Mouse (Mus musculus): Measurements from ENCODE around the gene Tekt1. TPM values are rescaled to one million over a fixed set of nuclear protein-coding genes. Genes with fewer than 3 reads are reported as not detected.

Tekt1 gene
- total RNA-seq, 1 experiment from 2014 or later, result not detected

DNA sequence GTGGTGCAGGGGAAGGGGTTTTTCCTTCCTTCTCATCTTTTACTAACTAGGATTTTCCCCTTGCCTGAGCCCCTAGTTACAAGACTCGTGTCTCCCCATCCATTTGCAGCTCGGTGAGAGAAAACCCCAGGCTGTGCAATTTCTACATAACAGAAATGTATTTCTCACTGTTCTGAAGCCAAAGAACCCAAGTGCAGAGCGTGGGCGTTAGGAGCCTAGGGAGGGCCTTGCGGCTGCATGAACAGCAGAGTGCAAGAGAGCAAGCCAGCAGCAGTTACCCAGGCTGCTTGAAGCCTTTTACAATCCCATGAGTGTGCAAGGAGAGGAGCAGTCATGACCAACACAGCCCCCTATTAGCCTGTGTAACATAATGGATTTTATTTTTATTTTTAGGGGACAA is 54.8 kb downstream of the Tekt1 start:
- no peak for ATAC-seq (replicated peaks; ENCODE audit: insufficient number of reproducible peaks, low FRiP score, low TSS enrichment, poor library complexity, severe bottlenecking)

DNA sequence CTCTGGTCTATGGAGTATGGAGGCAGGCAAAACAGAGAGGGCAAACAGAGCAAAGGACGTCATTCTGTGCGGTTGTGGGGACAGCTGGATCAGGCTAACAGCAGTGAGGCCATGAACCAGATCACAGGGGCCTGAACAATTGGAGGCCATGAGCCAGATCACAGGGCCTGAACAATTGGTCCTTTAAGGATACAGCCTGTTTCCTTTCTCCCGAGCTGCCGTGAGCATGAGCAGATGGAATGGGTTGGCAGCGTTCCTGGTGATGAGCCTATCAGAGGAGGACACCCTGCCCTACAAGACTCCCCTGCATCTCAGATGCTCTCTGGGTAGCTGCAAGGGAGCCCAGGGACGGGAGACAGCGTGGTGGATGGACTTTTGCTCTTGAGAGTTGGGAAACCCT is 60.0 kb downstream of the Tekt1 start:
- no peak for ATAC-seq (replicated peaks; ENCODE audit: insufficient number of reproducible peaks, low FRiP score, low TSS enrichment, poor library complexity, severe bottlenecking)

DNA sequence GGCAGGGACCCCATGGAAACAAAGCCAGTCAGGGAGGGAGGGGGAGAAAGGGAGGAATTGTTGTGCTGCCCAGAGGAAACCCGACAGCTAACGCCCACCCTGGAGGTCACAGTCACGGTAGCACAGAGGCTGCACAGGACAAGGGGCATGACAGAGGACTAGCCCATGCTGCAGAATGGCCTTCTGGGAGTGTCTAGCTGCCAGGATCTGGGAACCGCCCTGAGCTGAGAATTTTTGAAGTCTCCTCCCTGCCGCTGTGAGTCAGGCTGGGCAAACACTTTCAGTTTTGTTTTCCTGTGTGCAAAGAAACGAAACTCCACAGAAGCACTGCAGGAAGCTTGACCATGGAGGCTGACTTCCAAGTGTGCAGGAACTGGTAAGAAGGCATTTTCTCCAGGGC is 60.9 kb downstream of the Tekt1 start, which contains the start of gene Xaf1:
TSS of gene Xaf1 (plus strand) at position 296 of the 400 bp plus-strand sequence.
- ATAC-seq (replicated peaks; ENCODE audit: insufficient number of reproducible peaks, low FRiP score, low TSS enrichment, poor library complexity, severe bottlenecking), result peak; percentile 89

Other genes starting within 250 kb of the Tekt1 start
- gene Pitpnm3, start 226.7 kb downstream of the Tekt1 start, total RNA-seq (2017), result not detected in 3 replicates
- gene Gm43951, start 155.6 kb downstream of the Tekt1 start, total RNA-seq (2017), result 1.2 TPM in 1 of 3 replicates, not detected in the others
- 4.9 to 25.7 TPM (median 23.6 TPM) in 3 replicates for gene 4933427D14Rik, start 155.0 kb downstream of the Tekt1 start, total RNA-seq (2017)
- gene Txndc17, start 154.9 kb downstream of the Tekt1 start, total RNA-seq (2017), result 31.1 to 49.7 TPM (median 37.8 TPM) in 3 replicates
- 7.4 to 14.0 TPM (median 12.1 TPM) in 3 replicates for gene Med31, start 146.8 kb downstream of the Tekt1 start, total RNA-seq (2017)
- gene Slc13a5, start 95.2 kb downstream of the Tekt1 start, total RNA-seq (2017), result not detected in 3 replicates
- 21.7 to 46.0 TPM (median 28.6 TPM) in 3 replicates for gene Xaf1, start 60.8 kb downstream of the Tekt1 start, total RNA-seq (2017)
- 0.29 to 0.57 TPM in 2 of 3 replicates, not detected in the other for gene Fbxo39, start 48.0 kb downstream of the Tekt1 start, total RNA-seq (2017)
- gene Smtnl2, start 49.3 kb upstream of the Tekt1 start, total RNA-seq (2017), result not detected in 3 replicates
- not detected in 3 replicates for gene Ggt6, start 73.1 kb upstream of the Tekt1 start, total RNA-seq (2017)
- gene Mybbp1a, start 78.9 kb upstream of the Tekt1 start, total RNA-seq (2017), result 37.5 to 39.9 TPM (median 37.7 TPM) in 3 replicates
- gene Spns2, start 127.5 kb upstream of the Tekt1 start, total RNA-seq (2017), result 1.4 to 3.2 TPM (median 1.4 TPM) in 3 replicates
- gene Spns3, start 188.1 kb upstream of the Tekt1 start, total RNA-seq (2017), result 0.75 to 3.8 TPM (median 1.3 TPM) in 3 replicates
- 34.8 to 48.5 TPM (median 44.5 TPM) in 3 replicates for gene Ube2g1, start 244.8 kb upstream of the Tekt1 start, total RNA-seq (2017)

Data from monocyte, adult 5-6 weeks (primary cell).